Mouse (Mus musculus) adrenal gland, postnatal 14 days (tissue): ENCODE measurements around the gene Gm42906. TPM values are rescaled to one million over a fixed set of nuclear protein-coding genes. Genes with fewer than 3 reads are reported as not detected.

Experiments
- DNase-seq: peaks from one replicate; pipeline ENCODE4 v3.0.0; 2021; ENCODE audit warnings: mixed read lengths
- total RNA-seq: library from RNA; stranded (reverse); gene quantifications from 2 replicates; pipeline ENCODE4 v1.2.3, GENCODE M21; 2021

Gm42906 gene
- total RNA-seq, 1 experiment from 2014 or later = not detected

- no peak for DNase-seq
Measured at GRCm38 (mm10) chr5:151232576-151233299, 195.2 kb downstream of the Gm42906 start.

- no peak for DNase-seq
Measured at GRCm38 (mm10) chr5:151231861-151232260, 196.1 kb downstream of the Gm42906 start.

GRCm38 (mm10) chr5:151231411-151231810 is 196.6 kb downstream of the Gm42906 start:
- DNase-seq = peak; percentile 24

GRCm38 (mm10) chr5:151230427-151230826 is 197.5 kb downstream of the Gm42906 start:
- no peak for DNase-seq

GRCm38 (mm10) chr5:151228367-151229005 is 199.5 kb downstream of the Gm42906 start:
- no peak for DNase-seq

DNA sequence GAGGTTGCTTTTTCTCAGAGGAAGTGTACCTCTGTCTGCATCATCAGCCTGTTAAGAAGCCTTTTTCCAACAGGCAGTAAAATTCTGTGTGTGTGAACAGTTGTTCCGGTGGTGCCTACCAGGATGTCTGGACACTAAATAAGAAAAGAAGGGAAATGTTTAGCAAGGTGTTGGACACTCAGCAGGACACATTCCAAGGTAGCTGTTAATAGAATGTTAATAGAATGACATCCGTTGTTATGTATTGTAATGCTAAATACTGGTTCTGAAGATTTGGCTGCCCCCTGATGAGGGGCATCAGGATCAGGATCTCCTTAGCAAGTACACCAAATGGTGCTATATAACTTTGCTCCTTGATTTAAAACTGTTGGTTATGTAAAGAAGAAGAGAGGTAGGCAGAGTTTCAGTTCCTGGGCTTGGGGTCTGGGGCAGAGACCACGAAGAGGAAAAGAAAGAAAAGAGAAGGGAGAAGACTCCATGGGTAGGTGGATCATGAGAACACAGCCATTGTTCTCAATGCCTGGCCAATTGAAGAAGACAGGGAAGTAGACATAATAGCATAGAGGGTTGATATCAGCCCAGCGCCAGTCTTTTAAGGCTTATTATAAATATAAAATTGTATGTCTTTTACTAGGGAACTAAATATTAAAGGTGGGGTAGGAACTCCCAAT is 204.1 kb downstream of the Gm42906 start:
- DNase-seq = no peak

DNA sequence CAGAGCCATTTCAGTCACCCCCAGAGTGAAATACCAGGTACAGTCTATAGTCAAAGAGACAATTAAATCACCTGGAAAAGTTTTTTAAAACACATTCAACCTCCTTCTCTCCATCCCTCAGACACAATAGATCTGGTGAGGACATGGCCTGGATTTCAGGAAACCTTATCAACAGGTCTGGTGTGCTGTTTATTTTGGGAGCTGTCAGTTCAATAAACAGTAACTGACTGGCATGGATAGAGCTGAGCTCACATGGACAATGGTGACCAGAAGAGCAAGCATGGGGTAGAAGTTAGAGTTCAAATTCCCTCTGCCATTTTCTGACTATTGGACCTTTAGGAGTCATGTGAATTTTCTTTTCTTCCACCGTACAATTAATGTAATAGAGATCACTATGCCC is 205.2 kb downstream of the Gm42906 start:
- DNase-seq = no peak

GRCm38 (mm10) chr5:151218689-151219115 is 209.3 kb downstream of the Gm42906 start:
- peak; percentile 18 for DNase-seq

GRCm38 (mm10) chr5:151213097-151213496 is 214.9 kb downstream of the Gm42906 start:
- no peak for DNase-seq

GRCm38 (mm10) chr5:151210869-151211268 is 217.1 kb downstream of the Gm42906 start:
- no peak for DNase-seq

DNA sequence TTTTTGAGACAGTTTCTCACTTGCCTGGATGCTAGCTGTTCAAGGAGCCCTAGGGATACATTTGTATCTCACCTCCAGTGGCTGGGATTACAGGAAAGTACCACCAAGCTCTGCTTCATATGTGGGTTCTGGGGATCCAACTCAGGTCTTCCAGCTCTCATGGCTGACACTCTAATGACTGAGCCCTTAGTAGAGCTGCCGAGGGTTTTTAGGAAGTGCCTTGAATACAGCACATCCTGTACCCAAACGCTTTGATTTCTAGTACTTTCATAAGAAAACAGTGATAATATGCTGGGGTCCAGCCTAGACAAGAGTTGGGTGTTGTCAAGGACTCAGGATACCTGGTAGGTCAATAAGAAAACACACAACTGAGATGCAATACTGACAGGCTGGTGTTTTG is 217.9 kb downstream of the Gm42906 start:
- DNase-seq = no peak

- no peak for DNase-seq
Measured at GRCm38 (mm10) chr5:151205017-151205416, 222.9 kb downstream of the Gm42906 start.

DNA sequence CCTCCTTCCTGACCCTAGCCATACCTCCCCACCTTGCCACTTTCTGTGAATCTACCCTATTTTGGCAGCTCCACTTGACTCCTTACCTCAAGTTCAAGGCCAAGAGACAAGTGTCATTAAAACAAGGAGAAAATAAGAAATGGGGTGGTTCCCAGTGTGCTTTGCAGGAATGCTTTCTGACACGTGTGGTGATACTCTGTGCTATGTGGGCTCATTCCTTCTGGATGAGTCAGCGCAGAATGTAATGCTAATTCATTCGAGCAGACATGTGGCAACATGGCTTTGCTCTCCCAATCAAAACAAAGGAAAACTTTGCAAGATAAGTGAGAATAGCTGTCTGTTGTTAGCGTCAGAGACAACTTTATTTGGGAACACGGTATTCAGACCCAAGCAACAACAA is 225.0 kb downstream of the Gm42906 start:
- DNase-seq = no peak

DNA sequence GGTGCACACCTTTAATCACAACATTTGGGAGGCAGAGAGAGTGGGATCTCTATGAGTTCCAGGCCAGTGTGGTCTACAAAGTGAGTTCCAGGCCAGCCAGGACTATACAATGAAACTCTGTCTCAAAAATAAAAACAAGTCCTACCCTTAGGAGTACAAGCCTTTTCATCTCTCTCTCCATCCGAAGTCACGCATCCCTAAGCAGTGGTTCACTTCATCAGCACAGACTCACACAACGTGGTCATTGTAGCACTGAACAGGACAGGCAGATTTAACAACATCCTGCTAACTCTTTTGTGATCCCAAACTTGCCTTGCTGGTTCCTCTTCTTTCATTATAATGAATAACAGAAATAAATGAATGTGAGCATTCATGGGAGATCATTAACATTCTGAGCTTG is 226.7 kb downstream of the Gm42906 start:
- DNase-seq = no peak

- no peak for DNase-seq
Measured at GRCm38 (mm10) chr5:151199235-151199634, 228.7 kb downstream of the Gm42906 start.

- peak; percentile 65 for DNase-seq
Measured at GRCm38 (mm10) chr5:151196603-151197272, 231.2 kb downstream of the Gm42906 start.

GRCm38 (mm10) chr5:151193885-151194520 is 234.0 kb downstream of the Gm42906 start:
- DNase-seq = no peak

GRCm38 (mm10) chr5:151192266-151192665 is 235.7 kb downstream of the Gm42906 start:
- no peak for DNase-seq

DNA sequence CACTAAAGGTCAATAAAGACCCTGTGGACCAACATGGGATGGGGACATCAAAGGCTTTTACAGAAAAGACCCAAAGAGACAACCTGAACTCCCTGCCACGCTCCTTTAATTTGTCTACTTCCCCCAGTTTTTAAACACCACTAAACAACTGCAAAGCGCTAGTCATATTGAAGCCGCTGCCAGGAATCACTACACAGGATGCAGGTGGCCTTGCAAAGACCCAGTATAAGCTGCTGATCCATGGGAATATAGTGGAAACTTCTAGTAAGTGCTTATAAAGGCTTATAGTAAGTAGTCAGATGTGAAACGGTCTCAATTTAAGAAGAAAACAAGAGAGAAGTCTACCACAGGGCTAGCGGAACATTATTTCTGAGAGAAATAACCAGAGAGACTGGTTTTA is 237.2 kb downstream of the Gm42906 start:
- DNase-seq = no peak

- peak; percentile 79 for DNase-seq
Measured at GRCm38 (mm10) chr5:151189789-151190378, 238.1 kb downstream of the Gm42906 start.

GRCm38 (mm10) chr5:151189321-151189720 is 238.6 kb downstream of the Gm42906 start:
- no peak for DNase-seq

- DNase-seq = no peak
Measured at GRCm38 (mm10) chr5:151188659-151189058, 239.3 kb downstream of the Gm42906 start.
